Mouse (Mus musculus) forebrain, postnatal 0 days (tissue): ENCODE results near the gene Rfx4. TPM values are rescaled to one million over a fixed set of nuclear protein-coding genes. Genes with fewer than 3 reads are reported as not detected.
A peak's percentile ranks its signal among the peaks of the same experiment; 100 is the strongest.

Experiments
- ATAC-seq: fragments of 200-750 bp; cut with Nextera tagmentation; 2 replicates; pipeline ENCODE4 v1.8.0; 2017; ENCODE audit warnings: mild to moderate bottlenecking, moderate library complexity
- DNase-seq: peaks from one replicate; pipeline ENCODE4 v3.0.0-alpha.2; 2015
- H3K27ac ChIP-seq: fragments of 300-500 bp; sonication (generic); 2 replicates; pipeline ENCODE4 v1.5.1; 2014; ENCODE audit warnings: low read depth, mild to moderate bottlenecking, antibody characterized with exemption, low read length, moderate library complexity, mixed read lengths
- H3K27me3 ChIP-seq: fragments of 300-500 bp; sonication (generic); 2 replicates; pipeline ENCODE4 v1.6.1; 2014; ENCODE audit warnings: mild to moderate bottlenecking, low read length, mixed read lengths; ENCODE audit not compliant: insufficient read depth
- H3K36me3 ChIP-seq: fragments of 300-500 bp; sonication (generic); 2 replicates; pipeline ENCODE4 v1.6.1; 2014; ENCODE audit warnings: mild to moderate bottlenecking, moderate library complexity; ENCODE audit not compliant: insufficient read depth
- H3K4me1 ChIP-seq: fragments of 300-500 bp; sonication (generic); 2 replicates; pipeline ENCODE4 v1.6.1; 2014; ENCODE audit warnings: antibody characterized with exemption; ENCODE audit not compliant: insufficient read depth
- H3K4me2 ChIP-seq: fragments of 300-500 bp; sonication (generic); 2 replicates; pipeline ENCODE4 v1.6.1; 2014; ENCODE audit warnings: low read depth, mild to moderate bottlenecking, moderate library complexity
- H3K4me3 ChIP-seq: fragments of 300-500 bp; sonication (generic); 2 replicates; pipeline ENCODE4 v1.5.1; 2014; ENCODE audit warnings: low read depth, low read length, mixed read lengths
- H3K9ac ChIP-seq: fragments of 300-500 bp; sonication (generic); 2 replicates; pipeline ENCODE4 v1.6.1; 2014; ENCODE audit warnings: mild to moderate bottlenecking
- H3K9me3 ChIP-seq: fragments of 300-500 bp; sonication (generic); 2 replicates; pipeline ENCODE4 v1.6.1; 2016; ENCODE audit warnings: low read length
- CTCF ChIP-seq: sonication (generic); IDR thresholded peaks from 2 replicates; pipeline ENCODE4 v1.5.1; 2016; ENCODE audit warnings: antibody characterized with exemption, control low read depth, low read depth
- WGBS: fragments of 180-500 bp; shearing (Covaris S2); extraction: QIAGEN DNeasy Blood & Tissue Kit; methylation state at CpG from one replicate; pipeline ENCODE4 v1.1.7; 2014; 5-methylcytosine and 5-hydroxymethylcytosine counted together
- polyA plus RNA-seq: library from polyadenylated mRNA; unstranded; fragments of >200 nt; fragmentation: Nextera tagmentation; extraction: Ambion mirVana; gene quantifications from 2 replicates; pipeline ENCODE4 v1.2.1, GENCODE M21; 2015
- total RNA-seq: library from RNA; depleted of rRNA; stranded (reverse); fragments of >200 nt; gene quantifications from 2 replicates; pipeline ENCODE4 v1.2.3, GENCODE M21; 2014; rRNA removed

Rfx4 gene
- total RNA-seq (5.2 and 8.1 TPM in 2 replicates), polyA plus RNA-seq (5.6 and 7.3 TPM in 2 replicates)

DNA sequence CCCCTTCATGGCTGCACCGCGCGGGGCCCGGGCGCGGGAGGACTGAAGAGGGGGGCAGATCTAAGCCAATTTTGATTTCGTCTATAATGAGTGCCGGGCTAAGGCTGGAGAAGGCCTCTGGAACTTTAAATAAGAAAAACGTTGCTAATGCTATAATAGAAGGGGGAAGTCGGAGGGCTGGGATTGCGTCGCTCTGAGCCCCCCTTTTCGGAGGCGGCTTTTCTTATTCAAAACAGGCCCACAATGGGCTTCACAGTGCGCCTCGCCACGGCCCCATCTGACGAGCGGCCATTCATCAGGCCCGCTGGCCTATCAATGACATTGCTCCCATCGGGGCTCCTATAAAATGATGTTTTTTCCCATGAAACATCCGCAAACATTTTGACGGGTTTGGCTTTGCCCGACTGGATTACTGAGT is at the start of gene Rfx4:
Gene Rfx4 (plus strand): TSS at position 277 of the 418 bp plus-strand sequence.
- TF ChIP-seq CTCF = no peak
- ATAC-seq = peak; percentile 61
- H3K36me3 ChIP-seq = no peaks in the 10 kb centered on the region
- under 1% methylated on average over 24 of the region's 24 CpGs for WGBS
- H3K27me3 ChIP-seq = peaks cover 43% of the 10 kb centered on the region
- H3K27ac ChIP-seq = peak within 1 kb of the TSS; percentile 71
- H3K4me3 ChIP-seq = peak within 1 kb of the TSS; percentile 44
- DNase-seq = peak; percentile 62
- H3K4me2 ChIP-seq = peak within 1 kb of the TSS; percentile 84
- peak within 1 kb of the TSS; percentile 46 for H3K9ac ChIP-seq
- peaks cover 12% of the 10 kb centered on the region; the same call in 1 of the 2 replicates for H3K4me1 ChIP-seq
- H3K9me3 ChIP-seq = no peaks in the 10 kb centered on the region

DNA sequence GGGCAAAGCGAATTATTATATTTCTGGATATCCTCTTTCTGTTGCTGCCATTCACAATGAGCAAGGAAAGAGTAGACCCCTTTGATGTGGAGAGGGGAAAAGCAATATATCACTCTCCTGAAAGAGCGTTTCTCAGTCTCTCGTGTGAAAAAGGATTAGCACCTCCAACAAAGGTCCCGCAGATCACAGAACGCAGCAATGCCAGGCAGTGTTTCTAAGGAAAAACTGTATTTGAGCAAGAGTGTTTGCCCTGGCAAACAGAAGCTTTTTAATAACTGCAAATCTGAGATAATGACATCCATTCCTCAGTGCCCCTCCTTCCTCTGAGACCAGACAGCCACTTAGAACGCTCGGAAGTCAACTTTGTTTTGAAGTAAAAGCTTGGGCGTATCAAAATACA is 49.3 kb upstream of the Rfx4 start:
- Histone ChIP-seq H3K9ac (no peak overlapping the region), H3K27me3 (no peaks in the 10 kb centered on the region), H3K4me2 (no peak overlapping the region), H3K4me3 (no peak overlapping the region), H3K27ac (no peak overlapping the region), H3K9me3 (no peaks in the 10 kb centered on the region), H3K36me3 (peaks cover 6% of the 10 kb centered on the region; the same call in 1 of the 2 replicates), H3K4me1 (no peaks in the 10 kb centered on the region)
- no peak for DNase-seq
- TF ChIP-seq CTCF = no peak
- ATAC-seq = no peak
- 43% methylated on average over 8 of the region's 8 CpGs for WGBS

DNA sequence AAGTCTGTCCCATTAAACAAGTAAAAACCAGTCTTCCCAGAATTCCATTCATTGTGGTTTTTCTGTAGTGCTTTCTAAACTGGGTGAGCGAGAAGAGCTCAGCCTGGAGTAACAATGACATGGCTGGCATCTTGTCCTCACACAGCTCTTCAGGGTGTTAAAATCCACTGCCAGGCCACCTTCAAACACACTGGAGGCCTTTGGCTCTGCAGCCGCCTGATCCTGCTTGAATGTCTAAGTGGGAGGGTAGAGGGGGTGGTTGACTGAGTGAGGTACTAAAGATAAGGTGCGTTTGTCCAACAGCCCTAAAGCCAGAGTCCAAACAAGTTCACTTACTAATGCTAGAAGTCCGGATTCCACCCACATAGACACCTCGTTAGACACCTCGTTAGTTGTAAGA is 48.6 kb upstream of the Rfx4 start:
- H3K27ac ChIP-seq = no peak overlapping the region
- 25% methylated on average over 6 of the region's 6 CpGs for WGBS
- no peak for DNase-seq

DNA sequence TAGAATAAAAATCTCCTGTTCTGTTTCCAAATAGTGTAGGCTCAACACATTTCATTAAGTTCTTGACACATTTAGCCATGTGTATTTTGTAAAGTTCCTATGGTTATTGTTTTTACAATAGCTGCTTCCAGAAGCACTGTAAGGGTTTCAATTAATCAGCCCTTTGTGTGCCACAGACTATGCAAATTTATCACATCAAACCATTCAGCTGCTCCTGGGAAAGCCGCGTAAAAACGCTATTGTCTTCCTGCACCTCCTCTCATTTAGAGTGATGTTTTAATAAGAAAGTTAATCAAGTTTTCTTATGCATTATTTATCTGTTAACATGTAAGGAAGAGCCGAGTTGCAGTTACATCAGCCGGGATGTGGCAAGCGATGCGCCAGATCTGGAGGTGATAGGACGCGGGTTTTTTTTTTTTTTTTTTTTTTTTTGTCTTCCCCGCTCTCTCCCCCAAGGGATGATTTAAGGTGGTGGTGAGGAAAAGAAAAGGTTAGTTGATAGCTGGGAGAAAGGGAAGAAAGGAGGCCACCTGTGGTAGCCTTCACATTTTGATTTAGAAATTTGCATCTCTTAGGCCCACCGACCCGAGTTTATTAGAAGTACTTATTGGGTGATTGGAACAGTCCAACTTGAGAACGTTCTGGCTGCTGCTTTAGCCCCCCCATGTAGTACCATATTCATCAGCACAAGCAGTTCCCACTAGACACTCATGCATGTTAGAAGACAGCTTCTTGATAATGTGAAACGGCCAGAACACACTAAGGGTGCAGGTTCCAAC is 47.9 kb upstream of the Rfx4 start:
- H3K36me3 ChIP-seq = no peaks in the 10 kb centered on the region
- ATAC-seq (peak; percentile 23; the same call in 1 of the 2 replicates), DNase-seq (no peak)
- H3K4me2 ChIP-seq = no peak overlapping the region
- no peak overlapping the region for H3K4me3 ChIP-seq
- 19% methylated on average over 14 of the region's 14 CpGs for WGBS
- H3K27ac ChIP-seq = no peak overlapping the region
- H3K9ac ChIP-seq = no peak overlapping the region
- H3K4me1 ChIP-seq = no peaks in the 10 kb centered on the region
- no peak for TF ChIP-seq CTCF
- no peaks in the 10 kb centered on the region for H3K9me3 ChIP-seq
- H3K27me3 ChIP-seq = no peaks in the 10 kb centered on the region

More for the DNA sequence above, 48.6 kb upstream of the Rfx4 start:
- no peak for TF ChIP-seq CTCF
- H3K27me3 ChIP-seq = no peaks in the 10 kb centered on the region
- H3K4me2 ChIP-seq = no peak overlapping the region
- no peak for ATAC-seq
- H3K9ac ChIP-seq = no peak overlapping the region
- no peak overlapping the region for H3K4me3 ChIP-seq
- no peaks in the 10 kb centered on the region for H3K4me1 ChIP-seq
- H3K36me3 ChIP-seq = peaks cover 4% of the 10 kb centered on the region; the same call in 1 of the 2 replicates
- H3K9me3 ChIP-seq = no peaks in the 10 kb centered on the region

DNA sequence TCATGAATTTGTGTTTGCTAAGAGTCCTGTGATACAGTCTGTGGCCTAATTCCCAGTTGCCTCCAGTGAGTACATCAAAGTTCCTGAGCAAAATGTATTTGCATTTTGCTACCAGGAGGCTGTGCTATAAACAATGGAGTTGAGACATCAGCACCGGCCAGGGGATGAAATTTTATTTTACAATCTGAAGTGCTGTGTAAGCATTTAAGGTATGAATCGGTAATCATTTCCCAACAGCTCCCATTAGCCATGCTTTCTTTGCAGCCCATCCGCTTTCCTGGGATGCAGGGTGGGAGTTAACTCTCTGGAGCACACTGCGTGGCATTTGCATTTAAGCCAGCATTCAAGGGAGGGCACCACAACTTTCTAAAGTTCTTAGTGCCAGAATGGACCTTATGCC is 45.7 kb upstream of the Rfx4 start:
- Histone ChIP-seq H3K27me3 (no peaks in the 10 kb centered on the region), H3K9ac (no peak overlapping the region), H3K27ac (no peak overlapping the region), H3K4me3 (no peak overlapping the region), H3K36me3 (peaks cover 15% of the 10 kb centered on the region), H3K9me3 (no peaks in the 10 kb centered on the region), H3K4me2 (no peak overlapping the region), H3K4me1 (no peaks in the 10 kb centered on the region)
- TF ChIP-seq CTCF = peak; percentile 48
- DNase-seq (no peak), ATAC-seq (no peak)
- 19% methylated on average over 4 of the region's 4 CpGs for WGBS

DNA sequence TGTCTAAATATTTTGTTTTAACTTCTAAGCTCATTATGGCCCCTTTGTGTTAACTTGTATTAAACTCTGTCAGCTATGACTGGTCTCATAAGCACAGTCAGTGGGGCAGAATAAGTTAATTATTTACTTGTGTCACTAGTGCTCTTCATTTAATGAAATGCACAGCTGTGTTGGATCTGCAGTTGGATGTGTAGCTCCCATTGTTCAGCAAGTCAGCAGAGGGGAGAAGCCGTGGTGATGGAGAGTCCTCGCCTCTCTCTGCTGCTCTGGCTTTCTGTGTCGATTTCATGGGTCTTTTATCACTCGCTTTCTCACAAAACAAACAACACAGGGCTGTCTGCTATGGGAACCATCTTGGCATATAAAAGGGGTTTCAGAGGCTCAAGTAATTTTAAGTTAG is 45.0 kb upstream of the Rfx4 start:
- no peak overlapping the region for H3K27ac ChIP-seq
- ATAC-seq = peak; percentile 63
- no peaks in the 10 kb centered on the region for H3K27me3 ChIP-seq
- H3K9me3 ChIP-seq = no peaks in the 10 kb centered on the region
- H3K4me2 ChIP-seq = no peak overlapping the region
- no peak for DNase-seq
- TF ChIP-seq CTCF = no peak
- H3K36me3 ChIP-seq = peaks cover 20% of the 10 kb centered on the region
- no peaks in the 10 kb centered on the region for H3K4me1 ChIP-seq
- no peak overlapping the region for H3K4me3 ChIP-seq
- 22% methylated on average over 4 of the region's 4 CpGs for WGBS
- no peak overlapping the region for H3K9ac ChIP-seq

DNA sequence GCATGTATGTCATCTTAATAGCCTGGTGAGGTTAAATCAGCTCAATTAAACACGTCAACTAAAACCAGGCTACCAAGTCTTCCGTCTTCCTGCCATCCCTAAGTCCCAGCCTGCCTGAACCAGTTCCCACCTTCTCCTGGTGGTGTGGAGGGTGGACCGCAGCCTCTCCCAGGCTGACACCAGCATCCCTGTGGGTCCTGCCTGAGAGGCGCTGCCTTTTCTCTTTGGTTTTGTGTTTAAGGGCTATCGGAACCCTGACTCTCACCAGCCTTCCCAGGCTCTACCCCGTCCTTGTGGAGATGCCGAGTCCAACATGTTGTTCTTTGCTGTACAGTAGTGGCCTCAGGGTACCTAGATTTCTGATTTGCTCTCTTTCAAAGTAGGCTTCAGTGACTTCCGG is 44.4 kb upstream of the Rfx4 start:
- ATAC-seq (0 out of 2 replicates have a peak, but pooled peaks have one; percentile 10), DNase-seq (no peak)
- Histone ChIP-seq H3K27ac (no peak overlapping the region), H3K36me3 (peaks cover 26% of the 10 kb centered on the region), H3K9me3 (no peaks in the 10 kb centered on the region), H3K4me1 (no peaks in the 10 kb centered on the region), H3K9ac (no peak overlapping the region), H3K27me3 (no peaks in the 10 kb centered on the region), H3K4me3 (no peak overlapping the region), H3K4me2 (no peak overlapping the region)
- TF ChIP-seq CTCF = no peak
- 79% methylated on average over 8 of the region's 8 CpGs for WGBS
